Mouse (Mus musculus) myocyte (in vitro differentiated cells): ENCODE results near the gene Palld.

Source experiments
- CEBPB ChIP-seq: IDR thresholded peaks from 2 replicates; pipeline ENCODE4 v1.6.1; 2011; ENCODE audit warnings: mild to moderate bottlenecking, moderate library complexity; ENCODE audit not compliant: poor library complexity, insufficient read depth, severe bottlenecking
- E2F4 ChIP-seq: IDR thresholded peaks from one replicate; pipeline ENCODE4 v1.6.1; 2011; ENCODE audit warnings: mild to moderate bottlenecking, control low read depth, moderate library complexity; ENCODE audit not compliant: insufficient read depth
- MAX ChIP-seq: IDR thresholded peaks from one replicate; pipeline ENCODE4 v1.6.1; 2011; ENCODE audit warnings: low read depth, mild to moderate bottlenecking, control low read depth
- MYOD1 ChIP-seq, 3 experiments: IDR thresholded peaks; one replicate each; pipeline ENCODE4 v1.6.1; 2011; ENCODE audit warnings: control low read depth in 2 of 3, low read depth in 2 of 3, mild to moderate bottlenecking in 2 of 3, moderate library complexity in 1 of 3; ENCODE audit not compliant: insufficient read length in 2 of 3, control insufficient read depth in 1 of 3
- MYOG ChIP-seq, 3 experiments: IDR thresholded peaks; one replicate each; pipeline ENCODE4 v1.6.1; 2011; ENCODE audit warnings: control low read depth in 2 of 3, low read depth in 2 of 3, mild to moderate bottlenecking in 2 of 3; ENCODE audit not compliant: insufficient read length in 2 of 3, control insufficient read depth in 1 of 3, insufficient read depth in 1 of 3
- POLR2A ChIP-seq: IDR thresholded peaks from one replicate; pipeline ENCODE4 v1.6.1; 2011; ENCODE audit warnings: low read depth, mild to moderate bottlenecking, control low read depth, moderate library complexity; ENCODE audit not compliant: insufficient read length
- POLR2AphosphoS2 ChIP-seq: IDR thresholded peaks from one replicate; pipeline ENCODE4 v1.6.1; 2011; ENCODE audit warnings: low read depth, control low read depth; ENCODE audit not compliant: insufficient read length
- REST ChIP-seq: IDR thresholded peaks from one replicate; pipeline ENCODE4 v1.6.1; 2011; ENCODE audit warnings: mild to moderate bottlenecking, control low read depth, moderate library complexity; ENCODE audit not compliant: insufficient read depth, insufficient read length
- SRF ChIP-seq: IDR thresholded peaks from one replicate; pipeline ENCODE4 v1.6.1; 2011; ENCODE audit warnings: low read depth; ENCODE audit not compliant: control insufficient read depth, insufficient read length
- TCF12 ChIP-seq: IDR thresholded peaks from one replicate; pipeline ENCODE4 v1.6.1; 2011; ENCODE audit warnings: mild to moderate bottlenecking, control low read depth; ENCODE audit not compliant: poor library complexity, insufficient read depth, severe bottlenecking
- TCF3 ChIP-seq: IDR thresholded peaks from one replicate; pipeline ENCODE4 v1.6.1; 2011; ENCODE audit warnings: low read depth, control low read depth; ENCODE audit not compliant: insufficient read length
- USF1 ChIP-seq: IDR thresholded peaks from one replicate; pipeline ENCODE4 v1.6.1; 2011; ENCODE audit warnings: low read depth, mild to moderate bottlenecking, control low read depth, moderate library complexity

GRCm38 (mm10) chr8:61743764-61744562 lies 158.5 kb downstream of the Palld start:
- TF ChIP-seq USF1 (no peak), POLR2A (no peak), TCF12 (no peak), POLR2AphosphoS2 (no peak), MAX (no peak), TCF3 (no peak), E2F4 (no peak), REST (no peak), SRF (no peak), MYOD1 (IDR thresholded peaks at IDR 0.05; ENCODE audit: control insufficient read depth in 1 of 3, insufficient read length in 2 of 3, low read depth in 2 of 3) (no peak), MYOG (IDR thresholded peaks at IDR 0.05; ENCODE audit: control insufficient read depth in 1 of 3, insufficient read depth in 1 of 3, insufficient read length in 2 of 3, low read depth in 2 of 3) (no peak), CEBPB (no peak)
